Mouse (Mus musculus) liver, embryonic 14.5 days (tissue): ENCODE data around the gene Morn4. TPM values are rescaled to one million over a fixed set of nuclear protein-coding genes. Genes with fewer than 3 reads are reported as not detected.

Source experiments
- ATAC-seq: fragments of 200-750 bp; cut with Nextera tagmentation; 2 replicates; pipeline ENCODE4 v1.8.0; 2017; ENCODE audit warnings: moderate number of reproducible peaks, mild to moderate bottlenecking, moderate library complexity; ENCODE audit not compliant: insufficient read depth
- DNase-seq, 3 experiments: peaks; one replicate each; pipeline ENCODE4 v3.0.0-alpha.2; 2012 to 2013; ENCODE audit warnings: low read depth in 3 of 3, low spot score in 3 of 3
- H3K27ac ChIP-seq: fragments of 300-500 bp; sonication (generic); 2 replicates; pipeline ENCODE4 v1.5.1; 2014; ENCODE audit warnings: moderate library complexity, mild to moderate bottlenecking, control low read depth, inconsistent platforms
- H3K27me3 ChIP-seq: fragments of 300-500 bp; sonication (generic); 2 replicates; pipeline ENCODE4 v1.6.1; 2014; ENCODE audit warnings: mild to moderate bottlenecking, low read length, moderate library complexity; ENCODE audit not compliant: control insufficient read depth, insufficient read depth
- H3K36me3 ChIP-seq: fragments of 300-500 bp; sonication (generic); replicated peaks from 2 replicates; pipeline ENCODE4 v1.6.1; 2014; ENCODE audit warnings: low read depth; ENCODE audit not compliant: control insufficient read depth, insufficient read depth
- H3K4me1 ChIP-seq, 2 experiments: fragments of 200-500 bp in 1 of 2; fragments of 300-500 bp in 1 of 2; sonication (generic) in 1 of 2; replicated peaks; 2 replicates each; pipeline ENCODE4 v1.6.1; 2012 to 2014; ENCODE audit warnings: antibody characterized with exemption in 1 of 2, inconsistent platforms in 1 of 2, low read length in 1 of 2; ENCODE audit not compliant: control insufficient read depth in 2 of 2, insufficient read depth in 2 of 2
- H3K4me2 ChIP-seq: fragments of 300-500 bp; sonication (generic); 2 replicates; pipeline ENCODE4 v1.6.1; 2014; ENCODE audit warnings: low read depth, mild to moderate bottlenecking, control low read depth, moderate library complexity
- H3K4me3 ChIP-seq, 2 experiments: fragments of 200-500 bp in 1 of 2; fragments of 300-500 bp in 1 of 2; sonication (generic) in 1 of 2; 2 replicates each; pipeline ENCODE4 v1.5.1; 2012 to 2014; ENCODE audit warnings: low read depth in 2 of 2, low read length in 2 of 2, mild to moderate bottlenecking in 2 of 2, control low read depth in 1 of 2, inconsistent platforms in 1 of 2, moderate library complexity in 1 of 2; ENCODE audit not compliant: insufficient read depth in 1 of 2
- H3K9ac ChIP-seq: fragments of 300-500 bp; sonication (generic); replicated peaks from 2 replicates; pipeline ENCODE4 v1.6.1; 2014; ENCODE audit warnings: mild to moderate bottlenecking, control low read depth, moderate library complexity
- H3K9me3 ChIP-seq: fragments of 300-500 bp; sonication (generic); 2 replicates; pipeline ENCODE4 v1.6.1; 2016; ENCODE audit warnings: low read length, mixed read lengths; ENCODE audit not compliant: control insufficient read depth
- CTCF ChIP-seq: IDR thresholded peaks from 2 replicates; pipeline ENCODE4 v1.5.1; 2016; ENCODE audit warnings: antibody characterized with exemption, low read depth, control low read depth
- EP300 ChIP-seq: IDR thresholded peaks from 2 replicates; pipeline ENCODE4 v1.6.1; 2016; ENCODE audit warnings: antibody characterized with exemption, low read depth
- WGBS: fragments of 180-500 bp; shearing (Covaris S2); extraction: QIAGEN DNeasy Blood & Tissue Kit; methylation state at CpG from one replicate; pipeline ENCODE4 v1.1.7; 2014; ENCODE audit not compliant: insufficient replicate concordance; 5-methylcytosine and 5-hydroxymethylcytosine counted together
- polyA plus RNA-seq, 2 experiments: library from polyadenylated mRNA; depleted of rRNA in 1 of 2; stranded (reverse) in 1 of 2; unstranded in 1 of 2; fragments of >200 nt; fragmentation: Nextera tagmentation in 1 of 2; extraction: Ambion mirVana in 1 of 2; gene quantifications; 2 replicates each; pipeline versions ENCODE4 v1.2.1 to v1.2.3; 2012 to 2014

Morn4 gene
- polyA plus RNA-seq, 2 experiments, result 1.4 to 1.6 TPM

DNA sequence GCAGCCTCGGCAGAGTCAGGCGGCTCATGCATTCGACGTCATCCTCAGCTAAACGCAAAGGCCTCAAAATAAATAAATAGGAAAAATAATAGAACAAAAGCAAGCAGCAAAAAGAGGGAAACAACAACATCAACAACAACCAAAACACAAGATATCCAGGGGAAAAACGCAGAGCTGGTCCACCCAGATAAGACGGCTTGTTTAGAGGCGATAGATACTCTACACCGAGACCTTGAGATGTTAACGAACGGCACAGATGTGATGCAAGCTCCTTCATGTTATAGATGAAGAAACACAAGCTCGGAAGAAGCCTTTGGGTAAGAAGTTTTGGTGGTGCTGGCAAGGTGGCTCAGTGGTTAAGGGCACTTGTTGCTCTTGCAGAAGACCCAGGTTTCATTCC, 7.2 kb downstream of the Morn4 start:
- TF ChIP-seq EP300 (peak; percentile 65), CTCF (no peak)
- Histone ChIP-seq H3K4me3 (no peak overlapping the region), H3K27me3 (no peaks in the 10 kb centered on the region), H3K27ac (no peak overlapping the region), H3K4me1 (peaks cover 0 to 9% of the 10 kb centered on the region in 2 experiments; a peak in 3 of 4 replicates), H3K9me3 (no peaks in the 10 kb centered on the region), H3K36me3 (no peaks in the 10 kb centered on the region), H3K9ac (no peak overlapping the region), H3K4me2 (no peak overlapping the region)
- 52% methylated on average over 12 of the region's 12 CpGs for WGBS
- ATAC-seq (no peak), DNase-seq (peak in 1 of 3 experiments; percentile 26)

DNA sequence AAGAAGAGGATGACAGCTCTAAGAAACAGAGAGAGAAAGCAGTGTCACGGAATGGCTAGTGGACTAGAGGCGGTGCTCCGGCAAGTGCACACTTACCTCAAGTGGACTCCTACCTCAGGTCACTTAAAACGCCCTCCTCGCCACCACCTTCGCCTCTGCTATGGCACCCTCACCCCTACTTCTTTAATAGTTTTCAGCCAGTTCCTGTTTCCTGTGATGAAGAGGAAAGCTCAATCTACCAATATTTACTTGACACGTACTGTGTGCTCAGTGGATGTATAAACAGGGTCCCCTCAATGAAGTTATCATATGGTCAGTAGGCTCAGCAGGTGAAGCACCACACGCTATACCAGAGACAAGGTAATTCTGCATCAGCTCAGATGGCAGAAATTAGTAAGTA, 7.6 kb downstream of the Morn4 start:
- H3K27ac ChIP-seq, result no peak overlapping the region
- no peak for TF ChIP-seq CTCF
- TF ChIP-seq EP300, result no peak
- 78% methylated on average over 8 of the region's 8 CpGs for WGBS

GRCm38 (mm10) chr19:42075992-42076391, 10.2 kb downstream of the Morn4 start:
- DNase-seq, result no peak
- TF ChIP-seq CTCF, result no peak
- TF ChIP-seq EP300, result no peak
- Histone ChIP-seq H3K27me3 (no peaks in the 10 kb centered on the region), H3K4me1 (peaks cover 0 to 15% of the 10 kb centered on the region in 2 experiments; a peak in 3 of 4 replicates), H3K36me3 (no peaks in the 10 kb centered on the region), H3K4me2 (no peak overlapping the region), H3K9ac (no peak overlapping the region), H3K27ac (no peak overlapping the region), H3K9me3 (no peaks in the 10 kb centered on the region), H3K4me3 (no peak overlapping the region)
- no peak for ATAC-seq
- WGBS, result 84% methylated on average over 16 of the region's 16 CpGs

More for the DNA sequence above, 7.6 kb downstream of the Morn4 start:
- H3K27me3 ChIP-seq, result no peaks in the 10 kb centered on the region
- no peak for ATAC-seq
- no peaks in the 10 kb centered on the region for H3K9me3 ChIP-seq
- peaks cover 0 to 9% of the 10 kb centered on the region in 2 experiments; a peak in 3 of 4 replicates for H3K4me1 ChIP-seq
- no peaks in the 10 kb centered on the region for H3K36me3 ChIP-seq
- H3K4me2 ChIP-seq, result no peak overlapping the region
- no peak overlapping the region for H3K4me3 ChIP-seq
- H3K9ac ChIP-seq, result no peak overlapping the region
- DNase-seq, result no peak

DNA sequence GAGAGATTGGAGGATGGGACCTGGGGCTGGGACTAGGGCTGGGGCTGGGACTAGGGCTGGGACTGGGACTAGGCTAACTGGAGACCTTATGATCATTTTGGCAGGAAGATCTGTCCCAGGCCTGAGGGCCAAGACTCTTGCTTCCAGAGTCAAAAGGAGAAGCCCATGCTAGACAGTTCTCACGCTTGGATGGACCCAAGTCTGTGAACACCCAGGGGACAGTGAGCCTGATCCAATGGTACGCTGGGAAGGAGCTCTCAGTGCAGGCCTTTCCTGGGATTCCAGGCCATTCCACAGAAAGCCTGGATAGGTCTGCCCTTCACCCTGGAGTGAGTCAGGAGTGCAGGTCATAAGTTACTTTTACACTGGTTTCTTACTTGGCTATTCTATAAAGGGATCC, 11.1 kb downstream of the Morn4 start:
- ATAC-seq, result no peak
- H3K36me3 ChIP-seq, result no peaks in the 10 kb centered on the region

GRCm38 (mm10) chr19:42072802-42073201, 13.4 kb downstream of the Morn4 start:
- no peaks in the 10 kb centered on the region for H3K9me3 ChIP-seq
- no peak overlapping the region; the same call in 1 of the 2 replicates for H3K27ac ChIP-seq
- WGBS, result 60% methylated on average over 7 of the region's 7 CpGs
- H3K27me3 ChIP-seq, result no peaks in the 10 kb centered on the region
- H3K4me1 ChIP-seq, result peaks cover 0 to 6% of the 10 kb centered on the region in 2 experiments; a peak in 2 of 4 replicates
- no peak for DNase-seq
- H3K9ac ChIP-seq, result no peak overlapping the region
- H3K4me2 ChIP-seq, result no peak overlapping the region
- H3K4me3 ChIP-seq, result no peak overlapping the region
- TF ChIP-seq CTCF (peak; percentile 43), EP300 (no peak)
- H3K36me3 ChIP-seq, result no peaks in the 10 kb centered on the region
- ATAC-seq, result 0 out of 2 replicates have a peak, but pooled peaks have one; percentile 31

More for the DNA sequence above, 11.1 kb downstream of the Morn4 start:
- Histone ChIP-seq H3K4me2 (no peak overlapping the region), H3K4me1 (peaks cover 0 to 15% of the 10 kb centered on the region in 2 experiments; a peak in 3 of 4 replicates), H3K9ac (no peak overlapping the region), H3K9me3 (no peaks in the 10 kb centered on the region), H3K4me3 (no peak overlapping the region), H3K27me3 (no peaks in the 10 kb centered on the region), H3K27ac (no peak overlapping the region)
- 67% methylated on average over 2 of the region's 2 CpGs for WGBS
- TF ChIP-seq EP300 (no peak), CTCF (no peak)
- DNase-seq, result no peak
